Mouse (Mus musculus) embryo, embryonic 10.5 days (tissue): ENCODE measurements around the gene Cluap1.

Experiments
- DNase-seq: peaks from one replicate; pipeline ENCODE4 v3.0.0-alpha.2; 2015; ENCODE audit warnings: low spot score

Cluap1 gene

DNA sequence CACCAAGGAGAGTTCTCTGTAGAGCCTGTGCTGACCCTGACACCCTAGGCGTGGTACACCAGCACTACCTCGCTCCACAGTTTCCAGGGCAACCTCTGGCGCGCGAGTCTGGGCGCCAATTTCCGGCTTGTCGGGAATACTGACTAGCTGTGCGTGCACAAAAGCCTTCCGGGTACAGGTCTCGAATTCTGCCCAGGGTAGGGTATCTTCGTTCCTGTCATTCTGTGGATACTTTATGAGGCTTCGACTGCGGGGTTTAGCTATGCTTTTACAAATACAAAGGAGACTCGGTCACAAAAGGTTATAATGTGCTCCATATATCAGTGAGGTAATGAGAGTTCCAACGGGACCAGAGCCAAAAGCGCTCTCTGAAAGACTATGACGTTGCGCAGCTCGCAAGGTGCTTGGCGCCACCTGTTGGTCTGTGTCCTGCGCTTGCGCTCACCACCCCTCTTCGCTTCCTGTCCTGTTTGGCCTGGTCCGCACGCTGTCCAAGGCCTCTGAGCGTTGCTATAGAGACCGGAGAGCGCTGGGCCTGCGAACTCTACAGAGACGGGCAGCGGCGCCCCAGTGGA is at the start of gene Cluap1, which contains the start of gene 1700037C18Rik:
Cluap1 (plus strand) TSS at position 265 of the 575 bp plus-strand sequence.
1700037C18Rik (minus strand) TSS at position 153 of the 575 bp plus-strand sequence.
- peak; percentile 95 for DNase-seq

- no peak for DNase-seq
Observed at GRCm38 (mm10) chr16:3859254-3859653, 49.3 kb upstream of the Cluap1 start.

GRCm38 (mm10) chr16:3871815-3872214 is 36.8 kb upstream of the Cluap1 start:
- DNase-seq = no peak

DNA sequence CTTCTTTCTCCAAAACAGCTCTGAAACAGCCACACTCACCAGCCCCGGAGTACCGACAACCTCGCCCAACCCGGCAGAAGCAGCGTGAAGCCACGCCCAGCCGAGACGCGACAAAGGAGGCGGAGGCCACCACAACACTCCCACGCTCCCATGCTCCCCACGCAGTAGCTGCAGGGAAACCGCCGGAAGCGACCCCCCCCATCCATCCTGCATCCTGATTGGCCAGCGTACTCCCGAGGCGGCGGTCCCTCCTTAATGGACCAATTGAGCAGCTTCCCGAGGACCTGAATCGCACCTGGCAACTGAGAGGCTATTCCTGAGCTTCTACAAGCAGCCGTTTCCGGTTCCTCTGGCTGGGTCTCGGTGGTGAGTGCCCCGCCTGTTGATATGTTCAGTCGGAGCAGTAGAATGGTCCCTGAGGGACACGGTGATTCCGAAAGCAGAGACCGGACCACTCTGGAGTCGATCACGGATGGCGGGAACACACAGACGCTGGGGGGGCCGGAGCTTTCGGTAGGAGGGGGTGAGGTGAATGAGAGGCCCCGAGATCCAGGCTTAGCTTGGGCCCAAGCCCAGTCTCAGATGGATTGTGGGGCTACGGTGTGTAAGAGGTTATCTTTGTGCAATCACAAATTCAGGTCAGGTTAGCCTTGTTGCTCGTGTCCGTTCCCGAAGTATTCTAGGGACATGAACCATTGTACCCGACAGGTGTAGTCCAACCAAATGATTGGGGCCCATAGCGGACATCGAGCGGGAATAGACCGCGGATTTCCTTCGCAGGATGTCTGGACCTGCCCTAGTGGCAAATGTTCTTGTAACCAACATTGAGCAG is 36.2 kb upstream of the Cluap1 start, which contains the start of gene Naa60:
Naa60 (plus strand) TSS at position 160 of the 832 bp plus-strand sequence.
- peak; percentile 95 for DNase-seq

DNA sequence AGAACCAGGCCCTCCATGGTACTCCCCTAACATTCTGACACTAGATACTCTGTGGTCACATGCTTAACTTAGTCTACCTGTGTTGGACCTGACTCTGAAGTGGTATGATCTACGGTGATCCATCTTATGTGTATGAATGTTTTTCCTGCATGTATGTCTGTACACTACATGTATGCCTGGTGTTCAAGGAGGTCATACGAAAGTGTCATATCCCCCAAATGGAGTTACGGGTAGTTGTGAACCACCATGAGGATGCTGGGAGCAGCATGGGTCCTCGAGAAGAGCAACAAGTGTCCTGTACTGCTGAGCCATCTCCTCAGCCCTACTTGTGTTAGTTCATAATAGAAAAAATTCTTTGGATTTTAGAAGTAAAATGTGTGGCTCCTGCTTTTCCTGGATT is 32.3 kb upstream of the Cluap1 start:
- DNase-seq = no peak

DNA sequence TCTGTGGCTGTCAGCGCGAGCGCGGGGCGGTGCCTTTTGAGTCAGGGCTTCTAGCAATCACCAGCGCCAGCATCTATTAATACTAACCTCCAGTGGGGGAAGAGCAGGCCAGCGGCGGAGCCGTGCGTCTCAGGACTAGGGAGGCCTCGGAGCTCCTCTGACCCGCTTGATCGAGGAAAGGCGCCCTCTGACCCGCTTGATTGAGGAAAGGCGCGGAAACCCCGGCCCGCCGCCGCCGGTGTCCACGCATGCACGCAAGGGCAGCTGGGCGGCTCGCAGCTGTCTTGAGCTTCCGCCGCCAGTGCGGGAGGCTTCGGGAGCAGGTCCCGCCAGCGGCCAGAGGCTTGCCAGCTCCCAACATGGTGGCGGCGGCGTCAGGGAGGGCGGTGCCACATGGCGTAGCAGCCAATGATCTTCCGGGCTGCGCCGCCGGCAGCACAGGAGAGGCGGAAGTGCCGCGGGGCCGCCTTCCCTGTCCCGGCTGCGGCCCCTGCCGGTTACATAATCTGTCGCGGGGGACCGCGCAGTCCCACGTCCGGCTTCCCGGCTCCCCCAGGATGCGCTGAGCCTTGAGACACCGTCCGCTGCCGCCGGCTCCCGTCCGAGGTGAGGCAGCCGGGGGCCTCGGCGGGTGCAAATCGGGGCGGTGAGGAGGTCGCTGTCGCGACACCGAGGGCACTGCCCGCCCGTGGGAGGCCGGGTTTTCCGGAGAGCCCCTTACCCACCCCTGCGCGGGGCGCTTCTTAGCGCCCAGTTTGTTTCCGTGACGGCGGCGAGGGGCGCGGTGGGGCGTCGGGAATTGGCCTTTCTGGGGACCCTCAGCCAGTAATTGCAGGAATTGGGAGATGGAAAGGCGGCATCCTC is 24.2 kb upstream of the Cluap1 start, which contains the start of the genes Zfp597 and Gm20695:
Zfp597 (minus strand) TSS at position 361 of the 864 bp plus-strand sequence.
Gm20695 (plus strand) TSS at position 448 of the 864 bp plus-strand sequence.
- DNase-seq = peak; percentile 96

GRCm38 (mm10) chr16:3885065-3885670 is 23.4 kb upstream of the Cluap1 start:
- peak; percentile 5 for DNase-seq

DNA sequence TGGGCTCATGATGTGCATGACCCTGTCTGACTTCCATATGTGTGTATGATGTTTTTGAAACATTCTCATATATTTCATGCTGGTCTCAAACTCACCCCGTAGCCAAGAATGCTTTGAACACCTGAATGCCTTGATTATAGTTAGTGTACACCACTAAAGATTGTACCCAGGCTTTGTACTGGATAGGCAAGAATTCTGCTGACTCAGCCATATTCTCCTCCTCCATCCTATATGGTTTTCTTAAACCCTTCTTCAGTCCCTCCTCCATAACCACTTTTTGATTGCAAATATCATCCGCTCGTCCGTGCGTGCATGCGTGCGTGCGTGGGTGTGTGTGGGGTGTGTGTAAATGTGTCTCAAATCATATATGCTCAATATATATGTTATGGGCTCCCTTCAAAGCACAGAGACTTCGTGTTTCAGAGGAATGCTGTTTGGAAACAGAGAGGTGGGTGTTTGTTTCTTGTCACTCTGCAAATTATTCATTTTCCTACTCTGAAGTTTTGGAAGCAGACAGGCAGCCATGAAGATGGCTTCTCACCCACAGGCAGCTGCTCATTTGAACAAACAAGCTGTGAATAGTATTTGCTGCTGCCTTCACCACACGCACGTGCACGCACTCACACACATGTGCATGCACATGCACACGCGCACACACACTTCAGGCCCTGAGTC is 16.8 kb upstream of the Cluap1 start:
- no peak for DNase-seq

GRCm38 (mm10) chr16:3893739-3894138 is 14.9 kb upstream of the Cluap1 start:
- no peak for DNase-seq

DNA sequence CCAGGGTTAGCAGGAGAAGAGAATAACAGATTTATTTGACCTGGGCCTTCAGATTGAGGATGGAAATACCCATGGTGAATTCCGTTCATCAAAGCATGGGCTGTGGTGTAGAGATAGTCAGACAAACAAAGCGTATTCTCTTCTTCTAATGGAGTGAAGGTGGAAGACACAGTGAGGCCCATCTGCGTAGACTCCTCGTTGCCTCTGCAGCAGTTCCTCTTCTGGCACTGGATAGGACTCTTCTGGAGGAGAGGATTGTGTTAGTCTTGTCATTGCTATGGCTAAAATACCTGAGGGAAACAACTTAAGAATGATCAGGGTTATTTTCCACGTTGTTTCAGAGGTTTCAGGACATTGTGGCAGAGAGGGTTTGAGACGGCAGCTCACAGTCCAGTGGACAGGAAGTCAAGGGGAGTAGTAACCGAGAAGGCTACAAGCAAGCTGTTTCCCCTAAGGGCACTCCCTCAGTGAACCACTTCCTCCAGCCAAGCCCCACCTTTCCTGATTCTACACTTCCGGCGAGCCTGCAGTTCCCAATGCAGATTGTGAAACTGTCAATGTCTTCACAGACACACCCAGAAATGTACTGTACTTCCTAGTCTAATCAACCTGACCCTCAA is 13.3 kb upstream of the Cluap1 start:
- DNase-seq = no peak

DNA sequence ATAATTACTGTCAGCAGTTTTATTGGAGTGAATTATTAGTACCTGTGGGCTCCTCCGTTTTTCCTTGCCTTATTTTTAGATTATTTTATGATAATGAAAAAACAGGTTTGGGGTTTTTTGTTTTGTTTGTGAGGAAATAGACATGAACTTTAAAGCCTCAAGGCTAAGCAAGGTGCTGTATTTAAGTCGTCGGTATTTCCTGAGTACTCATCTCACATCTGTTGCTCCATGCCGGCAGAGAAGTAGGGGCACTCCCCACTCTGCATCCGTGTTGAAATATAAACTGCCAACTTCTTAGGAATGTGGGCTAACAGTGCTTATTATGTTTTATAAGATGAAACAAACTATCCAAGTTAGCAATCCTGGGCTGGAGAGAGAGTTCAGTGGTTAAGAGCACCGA is 12.6 kb upstream of the Cluap1 start:
- DNase-seq = no peak

GRCm38 (mm10) chr16:3896553-3896952 is 12.0 kb upstream of the Cluap1 start:
- DNase-seq = no peak

DNA sequence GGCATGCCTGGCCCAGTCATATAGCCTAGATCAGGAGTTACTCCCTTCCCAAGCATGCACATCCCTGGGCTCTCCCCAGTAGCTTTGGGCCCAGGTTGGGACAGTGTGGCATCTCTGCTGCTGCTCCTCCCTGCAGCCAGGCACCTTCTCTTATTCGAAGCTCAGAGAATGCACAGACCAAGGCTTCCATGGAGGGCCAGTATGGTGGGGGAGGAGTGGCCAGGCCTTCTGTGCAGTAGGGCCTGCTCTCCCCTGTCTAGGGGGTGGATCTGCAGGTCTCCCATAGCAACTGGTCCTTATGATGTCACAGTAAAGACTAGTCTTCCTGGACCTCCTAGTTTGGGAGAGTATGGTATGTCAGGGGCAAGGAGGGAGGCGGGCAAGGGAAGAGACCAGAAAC is 1.1 kb upstream of the Cluap1 start:
- no peak for DNase-seq

GRCm38 (mm10) chr16:3909118-3909517 is 517 bp downstream of the Cluap1 start:
- DNase-seq = no peak

DNA sequence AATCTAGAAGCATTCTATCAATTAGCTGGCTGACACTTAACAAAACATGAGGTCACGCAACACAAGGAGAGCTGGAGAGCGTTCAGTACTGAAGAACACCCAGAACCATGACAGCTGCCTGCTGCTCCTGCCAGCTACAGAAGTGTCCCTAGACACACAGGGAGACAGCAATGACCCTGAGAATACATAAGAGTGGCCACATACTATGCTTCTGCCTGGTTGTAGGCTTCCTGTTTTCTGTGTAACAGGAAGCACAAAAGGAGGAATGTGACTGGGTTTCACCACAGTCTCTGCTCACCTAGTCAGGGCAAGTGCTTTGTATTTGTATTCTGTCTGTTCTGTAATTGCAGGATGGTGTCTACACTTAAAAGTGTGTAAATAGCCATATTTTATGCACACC is 12.2 kb downstream of the Cluap1 start:
- no peak for DNase-seq

DNA sequence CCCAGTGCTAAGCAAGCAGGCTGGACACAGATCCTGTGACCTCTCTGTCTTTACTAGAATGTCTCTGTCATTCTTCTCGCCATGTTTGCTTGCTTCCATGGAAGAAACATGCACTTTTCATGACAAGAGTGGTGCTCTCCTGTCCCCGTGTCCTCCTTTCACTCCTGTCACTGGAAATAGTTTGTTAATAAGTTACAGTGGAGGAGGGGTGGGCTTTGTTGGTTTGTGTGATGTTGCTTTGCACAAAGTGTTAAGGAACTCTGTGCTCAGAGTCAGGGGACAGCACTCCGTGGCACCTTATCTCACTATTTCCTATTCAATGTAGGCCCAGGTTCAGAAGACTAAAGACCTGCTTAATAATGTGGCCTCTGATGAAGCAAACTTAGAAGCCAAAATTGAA is 14.9 kb downstream of the Cluap1 start:
- no peak for DNase-seq

- DNase-seq = peak; percentile 9
Observed at GRCm38 (mm10) chr16:3923966-3924365, 15.4 kb downstream of the Cluap1 start.

GRCm38 (mm10) chr16:3928582-3928981 is 20.0 kb downstream of the Cluap1 start:
- no peak for DNase-seq

- no peak for DNase-seq
Observed at GRCm38 (mm10) chr16:3929151-3929550, 20.6 kb downstream of the Cluap1 start.

DNA sequence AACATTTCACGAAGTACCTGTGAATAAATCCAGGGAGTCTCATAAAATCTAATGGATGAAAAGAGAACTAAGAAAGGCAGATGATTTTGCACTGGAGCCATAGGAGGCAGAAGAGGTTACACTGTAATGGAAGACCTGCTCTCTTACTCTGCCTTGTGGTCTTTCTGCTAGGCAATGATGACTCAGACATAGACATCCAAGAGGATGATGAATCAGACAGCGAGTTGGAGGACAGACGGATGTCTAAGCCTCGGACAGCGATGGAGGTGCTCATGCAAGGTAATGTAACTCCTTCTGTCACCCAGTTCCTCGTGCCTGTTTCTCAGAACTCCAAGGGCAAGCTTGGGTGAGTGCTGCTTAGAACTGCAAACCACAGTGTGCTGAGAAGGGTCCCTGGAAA is 24.9 kb downstream of the Cluap1 start:
- no peak for DNase-seq

- DNase-seq = no peak
Observed at GRCm38 (mm10) chr16:3934091-3934490, 25.5 kb downstream of the Cluap1 start.
